Mouse (Mus musculus) myocyte (in vitro differentiated cells): ENCODE data around the gene Olfr1404. TPM values are rescaled to one million over a fixed set of nuclear protein-coding genes. Genes with fewer than 3 reads are reported as not detected.

Experiments used
- H3K27me3 ChIP-seq: one replicate; pipeline ENCODE4 v1.6.1; 2011; ENCODE audit not compliant: control insufficient read depth, insufficient read depth, insufficient read length
- H3K36me3 ChIP-seq: one replicate; pipeline ENCODE4 v1.6.1; 2011; ENCODE audit not compliant: control insufficient read depth, insufficient read depth
- H3K4me2 ChIP-seq: one replicate; pipeline ENCODE4 v1.6.1; 2011; ENCODE audit warnings: low read depth, control low read depth
- H3K4me3 ChIP-seq: one replicate; pipeline ENCODE4 v1.5.1; 2011; ENCODE audit warnings: mild to moderate bottlenecking, control low read depth, moderate library complexity
- H3K79me2 ChIP-seq: one replicate; pipeline ENCODE4 v1.6.1; 2011; ENCODE audit not compliant: control insufficient read depth, insufficient read depth
- H3ac ChIP-seq: one replicate; pipeline ENCODE4 v1.6.1; 2011; ENCODE audit not compliant: control insufficient read depth, insufficient read length
- CEBPB ChIP-seq: IDR thresholded peaks from 2 replicates; pipeline ENCODE4 v1.6.1; 2011; ENCODE audit warnings: mild to moderate bottlenecking, moderate library complexity; ENCODE audit not compliant: poor library complexity, insufficient read depth, severe bottlenecking
- E2F4 ChIP-seq: IDR thresholded peaks from one replicate; pipeline ENCODE4 v1.6.1; 2011; ENCODE audit warnings: mild to moderate bottlenecking, control low read depth, moderate library complexity; ENCODE audit not compliant: insufficient read depth
- MAX ChIP-seq: IDR thresholded peaks from one replicate; pipeline ENCODE4 v1.6.1; 2011; ENCODE audit warnings: low read depth, mild to moderate bottlenecking, control low read depth
- MYOD1 ChIP-seq, 3 experiments: IDR thresholded peaks; one replicate each; pipeline ENCODE4 v1.6.1; 2011; ENCODE audit warnings: control low read depth in 2 of 3, low read depth in 2 of 3, mild to moderate bottlenecking in 2 of 3, moderate library complexity in 1 of 3; ENCODE audit not compliant: insufficient read length in 2 of 3, control insufficient read depth in 1 of 3
- MYOG ChIP-seq, 3 experiments: IDR thresholded peaks; one replicate each; pipeline ENCODE4 v1.6.1; 2011; ENCODE audit warnings: control low read depth in 2 of 3, low read depth in 2 of 3, mild to moderate bottlenecking in 2 of 3; ENCODE audit not compliant: insufficient read length in 2 of 3, control insufficient read depth in 1 of 3, insufficient read depth in 1 of 3
- POLR2A ChIP-seq: IDR thresholded peaks from one replicate; pipeline ENCODE4 v1.6.1; 2011; ENCODE audit warnings: low read depth, mild to moderate bottlenecking, control low read depth, moderate library complexity; ENCODE audit not compliant: insufficient read length
- POLR2AphosphoS2 ChIP-seq: IDR thresholded peaks from one replicate; pipeline ENCODE4 v1.6.1; 2011; ENCODE audit warnings: low read depth, control low read depth; ENCODE audit not compliant: insufficient read length
- REST ChIP-seq: IDR thresholded peaks from one replicate; pipeline ENCODE4 v1.6.1; 2011; ENCODE audit warnings: mild to moderate bottlenecking, control low read depth, moderate library complexity; ENCODE audit not compliant: insufficient read depth, insufficient read length
- SRF ChIP-seq: IDR thresholded peaks from one replicate; pipeline ENCODE4 v1.6.1; 2011; ENCODE audit warnings: low read depth; ENCODE audit not compliant: control insufficient read depth, insufficient read length
- TCF12 ChIP-seq: IDR thresholded peaks from one replicate; pipeline ENCODE4 v1.6.1; 2011; ENCODE audit warnings: mild to moderate bottlenecking, control low read depth; ENCODE audit not compliant: poor library complexity, insufficient read depth, severe bottlenecking
- TCF3 ChIP-seq: IDR thresholded peaks from one replicate; pipeline ENCODE4 v1.6.1; 2011; ENCODE audit warnings: low read depth, control low read depth; ENCODE audit not compliant: insufficient read length
- USF1 ChIP-seq: IDR thresholded peaks from one replicate; pipeline ENCODE4 v1.6.1; 2011; ENCODE audit warnings: low read depth, mild to moderate bottlenecking, control low read depth, moderate library complexity
- polyA plus RNA-seq: library from polyadenylated mRNA; unstranded; fragments of >200 nt; fragmentation: generic; extraction: Trizol; gene quantifications from one replicate; pipeline ENCODE4 v1.2.1, GENCODE M21; 2012; ENCODE audit warnings: missing spikeins

Olfr1404 gene
- polyA plus RNA-seq, 1 experiment, result not detected

DNA sequence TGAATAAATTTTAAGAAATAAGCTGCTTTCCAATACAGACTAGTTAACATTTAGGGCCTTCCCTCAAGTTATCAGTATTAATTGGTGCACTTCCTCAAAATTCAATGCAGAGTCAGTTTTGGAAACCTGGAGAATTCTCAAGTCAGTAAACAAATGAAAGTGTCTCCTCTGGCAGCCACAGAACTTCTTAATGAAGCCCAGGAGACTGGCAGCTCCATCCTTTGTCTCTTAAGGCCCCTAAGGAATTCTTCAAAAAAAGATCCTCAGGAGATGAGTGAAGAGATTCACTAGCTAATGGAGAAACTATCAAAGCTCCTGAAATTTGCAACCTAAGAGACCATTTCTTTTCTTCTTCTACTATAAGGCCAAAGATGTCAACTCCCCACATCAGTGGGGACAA lies 53.5 kb downstream of the Olfr1404 start, which contains the start of gene Olfr418:
Gene Olfr418, plus strand, starts transcription at position 301 of the 400 bp plus-strand sequence.
- no peak within 1 kb of the TSS for H3K4me3 ChIP-seq
- no peak within 1 kb of the TSS for H3ac ChIP-seq
- no peaks in the 10 kb centered on the region for H3K79me2 ChIP-seq
- no peaks in the 10 kb centered on the region for H3K27me3 ChIP-seq
- no peak within 1 kb of the TSS for H3K4me2 ChIP-seq
- TF ChIP-seq E2F4 (no peak), MYOG (IDR thresholded peaks at IDR 0.05; ENCODE audit: control insufficient read depth in 1 of 3, insufficient read depth in 1 of 3, insufficient read length in 2 of 3, low read depth in 2 of 3) (no peak), TCF12 (no peak), MAX (no peak), SRF (no peak), CEBPB (no peak), POLR2A (no peak), MYOD1 (IDR thresholded peaks at IDR 0.05; ENCODE audit: control insufficient read depth in 1 of 3, insufficient read length in 2 of 3, low read depth in 2 of 3) (no peak), POLR2AphosphoS2 (no peak), TCF3 (no peak), USF1 (no peak), REST (no peak)
- no peaks in the 10 kb centered on the region for H3K36me3 ChIP-seq

Other genes with a start within 250 kb of the Olfr1404 start
- not detected for gene Olfr1408, start 75.0 kb upstream of the Olfr1404 start, polyA plus RNA-seq
- gene Olfr1406, start 21.8 kb upstream of the Olfr1404 start, polyA plus RNA-seq, result not detected
- not detected for gene Olfr218, start 14.6 kb upstream of the Olfr1404 start, polyA plus RNA-seq
- not detected for gene Fcer1a, start 14.8 kb downstream of the Olfr1404 start, polyA plus RNA-seq
- not detected for gene Olfr418, start 53.6 kb downstream of the Olfr1404 start, polyA plus RNA-seq
- not detected for gene Mptx2, start 65.4 kb downstream of the Olfr1404 start, polyA plus RNA-seq
- not detected for gene Ackr1, start 121.4 kb downstream of the Olfr1404 start, polyA plus RNA-seq
- gene Aim2, start 138.5 kb downstream of the Olfr1404 start, polyA plus RNA-seq, result 5.7 TPM
- 0.19 TPM for gene Cadm3, start 155.3 kb downstream of the Olfr1404 start, polyA plus RNA-seq